Mouse (Mus musculus): ENCODE results near the gene Aurkaip1. TPM values are rescaled to one million over a fixed set of nuclear protein-coding genes. Genes with fewer than 3 reads are reported as not detected.

Aurkaip1 gene
- polyA plus RNA-seq, 1 experiment: 70.6 TPM

GRCm38 (mm10) chr4:155843231-155843630 lies 12.2 kb downstream of the Aurkaip1 start:
- Histone ChIP-seq H3K4me3 (ENCODE audit: low read depth, low read length) (no peak overlapping the region), H3K36me3 (ENCODE audit: control insufficient read depth, insufficient read depth, low read length, poor library complexity, severe bottlenecking) (no peaks in the 10 kb centered on the region), H3K27me3 (ENCODE audit: control insufficient read depth, insufficient read depth, low read length, poor library complexity, severe bottlenecking) (no peaks in the 10 kb centered on the region), H3K4me1 (ENCODE audit: control insufficient read depth, insufficient read depth, low read length) (peaks cover 6% of the 10 kb centered on the region), H3K9ac (ENCODE audit: low read depth, poor library complexity, severe bottlenecking) (no peak overlapping the region), H3K9me3 (replicated peaks; ENCODE audit: control insufficient read depth, insufficient read depth, low read length, poor library complexity, severe bottlenecking) (no peaks in the 10 kb centered on the region), H3K27ac (ENCODE audit: insufficient read depth, low read length) (no peak overlapping the region)
- TF ChIP-seq CTCF (IDR thresholded peaks at IDR 0.05; ENCODE audit: low read depth, low read length): no peak
- TF ChIP-seq EP300 (IDR thresholded peaks at IDR 0.05; ENCODE audit: insufficient read depth, low read depth, low read length): no peak
- TF ChIP-seq POLR2A (IDR thresholded peaks at IDR 0.05; ENCODE audit: insufficient read depth, low read length): no peak

- H3K27me3 ChIP-seq (ENCODE audit: control insufficient read depth, insufficient read depth, low read length, poor library complexity, severe bottlenecking): no peaks in the 10 kb centered on the region
- no peak within 1 kb of the TSS for H3K27ac ChIP-seq (ENCODE audit: insufficient read depth, low read length)
- peak within 1 kb of the TSS; percentile 89 for H3K4me3 ChIP-seq (ENCODE audit: low read depth, low read length)
- no peaks in the 10 kb centered on the region for H3K9me3 ChIP-seq (replicated peaks; ENCODE audit: control insufficient read depth, insufficient read depth, low read length, poor library complexity, severe bottlenecking)
- TF ChIP-seq CTCF (IDR thresholded peaks at IDR 0.05; ENCODE audit: low read depth, low read length): peak; percentile 13
- TF ChIP-seq EP300 (IDR thresholded peaks at IDR 0.05; ENCODE audit: insufficient read depth, low read depth, low read length): no peak
- no peaks in the 10 kb centered on the region for H3K36me3 ChIP-seq (ENCODE audit: control insufficient read depth, insufficient read depth, low read length, poor library complexity, severe bottlenecking)
- H3K9ac ChIP-seq (ENCODE audit: low read depth, poor library complexity, severe bottlenecking): peak within 1 kb of the TSS; percentile 84
- H3K4me1 ChIP-seq (ENCODE audit: control insufficient read depth, insufficient read depth, low read length): no peaks in the 10 kb centered on the region
These were observed 16.0 kb downstream of the Aurkaip1 start, which contains the start of gene Dvl1 for GRCm38 (mm10) chr4:155846871-155847578. Gene Dvl1 (plus strand): TSS chr4:155847402.

GRCm38 (mm10) chr4:155847591-155848352 lies 16.7 kb downstream of the Aurkaip1 start:
- H3K36me3 ChIP-seq (ENCODE audit: control insufficient read depth, insufficient read depth, low read length, poor library complexity, severe bottlenecking): no peaks in the 10 kb centered on the region
- H3K9ac ChIP-seq (ENCODE audit: low read depth, poor library complexity, severe bottlenecking): peak overlapping the region; percentile 84
- H3K27me3 ChIP-seq (ENCODE audit: control insufficient read depth, insufficient read depth, low read length, poor library complexity, severe bottlenecking): no peaks in the 10 kb centered on the region
- no peak overlapping the region for H3K27ac ChIP-seq (ENCODE audit: insufficient read depth, low read length)
- no peaks in the 10 kb centered on the region for H3K9me3 ChIP-seq (replicated peaks; ENCODE audit: control insufficient read depth, insufficient read depth, low read length, poor library complexity, severe bottlenecking)
- H3K4me1 ChIP-seq (ENCODE audit: control insufficient read depth, insufficient read depth, low read length): no peaks in the 10 kb centered on the region
- TF ChIP-seq POLR2A (IDR thresholded peaks at IDR 0.05; ENCODE audit: insufficient read depth, low read length): no peak
- TF ChIP-seq CTCF (IDR thresholded peaks at IDR 0.05; ENCODE audit: low read depth, low read length): no peak
- no peak for TF ChIP-seq EP300 (IDR thresholded peaks at IDR 0.05; ENCODE audit: insufficient read depth, low read depth, low read length)
- peak overlapping the region; percentile 67 for H3K4me3 ChIP-seq (ENCODE audit: low read depth, low read length)

GRCm38 (mm10) chr4:155848434-155849095 lies 17.5 kb downstream of the Aurkaip1 start:
- Histone ChIP-seq H3K9ac (ENCODE audit: low read depth, poor library complexity, severe bottlenecking) (peak overlapping the region; percentile 84), H3K4me3 (ENCODE audit: low read depth, low read length) (peak overlapping the region; percentile 67; the same call in 1 of the 2 replicates), H3K27ac (ENCODE audit: insufficient read depth, low read length) (no peak overlapping the region), H3K4me1 (ENCODE audit: control insufficient read depth, insufficient read depth, low read length) (no peaks in the 10 kb centered on the region), H3K36me3 (ENCODE audit: control insufficient read depth, insufficient read depth, low read length, poor library complexity, severe bottlenecking) (no peaks in the 10 kb centered on the region), H3K9me3 (replicated peaks; ENCODE audit: control insufficient read depth, insufficient read depth, low read length, poor library complexity, severe bottlenecking) (no peaks in the 10 kb centered on the region), H3K27me3 (ENCODE audit: control insufficient read depth, insufficient read depth, low read length, poor library complexity, severe bottlenecking) (no peaks in the 10 kb centered on the region)
- TF ChIP-seq CTCF (IDR thresholded peaks at IDR 0.05; ENCODE audit: low read depth, low read length) (no peak), POLR2A (IDR thresholded peaks at IDR 0.05; ENCODE audit: insufficient read depth, low read length) (no peak), EP300 (IDR thresholded peaks at IDR 0.05; ENCODE audit: insufficient read depth, low read depth, low read length) (no peak)

GRCm38 (mm10) chr4:155849391-155849790 lies 18.3 kb downstream of the Aurkaip1 start:
- Histone ChIP-seq H3K27ac (ENCODE audit: insufficient read depth, low read length) (no peak overlapping the region), H3K4me3 (ENCODE audit: low read depth, low read length) (no peak overlapping the region), H3K4me1 (ENCODE audit: control insufficient read depth, insufficient read depth, low read length) (no peaks in the 10 kb centered on the region), H3K36me3 (ENCODE audit: control insufficient read depth, insufficient read depth, low read length, poor library complexity, severe bottlenecking) (no peaks in the 10 kb centered on the region), H3K9ac (ENCODE audit: low read depth, poor library complexity, severe bottlenecking) (no peak overlapping the region), H3K9me3 (replicated peaks; ENCODE audit: control insufficient read depth, insufficient read depth, low read length, poor library complexity, severe bottlenecking) (no peaks in the 10 kb centered on the region), H3K27me3 (ENCODE audit: control insufficient read depth, insufficient read depth, low read length, poor library complexity, severe bottlenecking) (no peaks in the 10 kb centered on the region)
- TF ChIP-seq POLR2A (IDR thresholded peaks at IDR 0.05; ENCODE audit: insufficient read depth, low read length) (no peak), CTCF (IDR thresholded peaks at IDR 0.05; ENCODE audit: low read depth, low read length) (no peak), EP300 (IDR thresholded peaks at IDR 0.05; ENCODE audit: insufficient read depth, low read depth, low read length) (no peak)

Data from ES-Bruce4 (cell line).